Mouse (Mus musculus): ENCODE results near the gene Por.

GRCm38 (mm10) chr5:135731322-135731721 lies 61.5 kb downstream of the Por start:
- TF ChIP-seq CTCF (IDR thresholded peaks at IDR 0.05) (no peak), EP300 (IDR thresholded peaks at IDR 0.05; ENCODE audit: insufficient read depth, low read depth, low read length) (no peak), POLR2A (IDR thresholded peaks at IDR 0.05; ENCODE audit: insufficient read depth, low read depth, low read length) (no peak)
